Mouse (Mus musculus) C2C12 (cell line): ENCODE results near the gene Smarce1. TPM values are rescaled to one million over a fixed set of nuclear protein-coding genes. Genes with fewer than 3 reads are reported as not detected.
A peak's percentile ranks its signal among the peaks of the same experiment; 100 is the strongest.

Experiments used
- H3K27me3 ChIP-seq: one replicate; pipeline ENCODE4 v1.6.1; 2011; ENCODE audit not compliant: control insufficient read depth, insufficient read depth, insufficient read length
- H3K36me3 ChIP-seq: one replicate; pipeline ENCODE4 v1.6.1; 2011; ENCODE audit not compliant: control insufficient read depth, insufficient read depth
- H3K4me3 ChIP-seq: one replicate; pipeline ENCODE4 v1.5.1; 2011; ENCODE audit warnings: mild to moderate bottlenecking, control low read depth; ENCODE audit not compliant: poor library complexity, insufficient read depth, severe bottlenecking
- H3K79me2 ChIP-seq: one replicate; pipeline ENCODE4 v1.6.1; 2011; ENCODE audit not compliant: control insufficient read depth, insufficient read depth
- H3K79me3 ChIP-seq: one replicate; pipeline ENCODE4 v1.6.1; 2011; ENCODE audit warnings: low read depth, control low read depth
- H3ac ChIP-seq: one replicate; pipeline ENCODE3; 2011; ENCODE audit warnings: low read depth; ENCODE audit not compliant: control insufficient read depth, insufficient read length
- CEBPB ChIP-seq: IDR thresholded peaks from one replicate; pipeline ENCODE4 v1.6.1; 2011; ENCODE audit warnings: low read depth, mild to moderate bottlenecking, control low read depth, moderate library complexity
- CTCF ChIP-seq: IDR thresholded peaks from one replicate; pipeline ENCODE4 v1.5.1; 2011; ENCODE audit not compliant: control insufficient read depth, insufficient read depth, insufficient read length
- FOSL1 ChIP-seq: IDR thresholded peaks from one replicate; pipeline ENCODE4 v1.8.0; 2011; ENCODE audit warnings: mild to moderate bottlenecking, low read length; ENCODE audit not compliant: poor library complexity, insufficient read depth, severe bottlenecking
- MAX ChIP-seq: IDR thresholded peaks from one replicate; pipeline ENCODE4 v1.6.1; 2011; ENCODE audit warnings: mild to moderate bottlenecking, control low read depth
- MYOD1 ChIP-seq: IDR thresholded peaks from one replicate; pipeline ENCODE4 v1.6.1; 2011; ENCODE audit warnings: low read depth; ENCODE audit not compliant: control insufficient read depth, insufficient read length
- MYOG ChIP-seq: IDR thresholded peaks from one replicate; pipeline ENCODE4 v1.6.1; 2011; ENCODE audit not compliant: control insufficient read depth, insufficient read length; ENCODE audit errors: extremely low read depth
- USF1 ChIP-seq: IDR thresholded peaks from one replicate; pipeline ENCODE4 v1.6.1; 2011; ENCODE audit warnings: low read depth, mild to moderate bottlenecking, control low read depth, moderate library complexity
- polyA plus RNA-seq: library from polyadenylated mRNA; unstranded; fragments of >200 nt; fragmentation: generic; extraction: Trizol; gene quantifications from one replicate; pipeline ENCODE4 v1.2.1, GENCODE M21; 2012; ENCODE audit warnings: missing spikeins

Gene Smarce1
- polyA plus RNA-seq, 1 experiment: 103 TPM

DNA sequence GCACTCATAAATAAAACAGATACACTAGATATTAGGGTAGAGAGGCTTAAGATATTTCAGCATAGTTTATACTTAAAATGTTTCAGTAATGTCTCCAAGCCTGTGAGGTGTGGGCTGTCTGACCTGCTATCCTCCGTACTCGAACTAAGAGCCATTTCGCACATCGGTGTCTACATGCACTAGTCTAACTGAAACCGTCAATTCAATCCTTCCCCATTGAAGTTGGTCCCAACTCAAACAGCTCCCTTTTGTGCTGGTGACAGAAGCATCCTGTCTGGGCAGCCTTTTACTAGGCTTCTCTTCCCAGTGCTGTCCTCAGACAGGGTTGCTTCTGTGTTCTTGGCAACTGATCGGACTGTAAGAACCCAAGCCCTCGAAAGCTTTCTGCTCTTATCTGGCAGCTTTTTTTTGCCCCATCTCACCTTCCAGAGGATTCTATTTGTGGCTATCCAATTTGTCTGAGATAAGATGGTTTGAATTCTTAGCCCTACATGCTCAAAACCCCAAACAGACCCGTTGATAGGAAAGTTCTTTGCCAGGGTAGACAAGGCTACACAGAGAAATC is 22.6 kb downstream of the Smarce1 start:
- H3K27me3 ChIP-seq: no peaks in the 10 kb centered on the region
- no peaks in the 10 kb centered on the region for H3K79me2 ChIP-seq
- peaks cover 2% of the 10 kb centered on the region for H3K79me3 ChIP-seq
- peaks cover 38% of the 10 kb centered on the region for H3K36me3 ChIP-seq
- no peak overlapping the region for H3ac ChIP-seq
- no peak overlapping the region for H3K4me3 ChIP-seq
- TF ChIP-seq CEBPB (no peak), CTCF (no peak), MAX (no peak), MYOD1 (no peak), FOSL1 (no peak), USF1 (no peak), MYOG (no peak)

DNA sequence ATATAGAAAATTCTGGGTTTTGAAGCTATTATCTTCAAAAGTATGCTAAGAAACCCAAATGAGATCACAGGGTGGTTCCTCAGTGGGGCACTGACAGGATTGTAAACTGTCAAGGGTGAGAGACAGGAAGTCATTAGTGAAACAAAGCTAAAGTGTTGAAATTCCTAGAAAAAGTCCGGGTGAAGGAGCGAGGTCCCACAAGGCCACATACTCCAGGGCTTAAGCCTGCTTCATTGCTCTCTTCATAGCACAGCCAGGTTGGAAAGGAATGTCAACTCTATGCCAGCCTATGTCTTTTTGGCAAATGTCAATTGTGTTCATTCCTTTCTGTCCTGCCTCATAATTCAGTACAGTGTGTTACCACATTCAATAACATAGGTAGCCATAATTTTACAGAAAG is 23.4 kb downstream of the Smarce1 start:
- Histone ChIP-seq H3K4me3 (no peak overlapping the region), H3ac (no peak overlapping the region), H3K79me2 (no peaks in the 10 kb centered on the region), H3K36me3 (peaks cover 30% of the 10 kb centered on the region), H3K79me3 (peaks cover 2% of the 10 kb centered on the region), H3K27me3 (no peaks in the 10 kb centered on the region)
- no peak for TF ChIP-seq USF1
- TF ChIP-seq CTCF: no peak
- TF ChIP-seq MAX: no peak
- TF ChIP-seq CEBPB: no peak
- TF ChIP-seq MYOD1: no peak
- TF ChIP-seq FOSL1: no peak

DNA sequence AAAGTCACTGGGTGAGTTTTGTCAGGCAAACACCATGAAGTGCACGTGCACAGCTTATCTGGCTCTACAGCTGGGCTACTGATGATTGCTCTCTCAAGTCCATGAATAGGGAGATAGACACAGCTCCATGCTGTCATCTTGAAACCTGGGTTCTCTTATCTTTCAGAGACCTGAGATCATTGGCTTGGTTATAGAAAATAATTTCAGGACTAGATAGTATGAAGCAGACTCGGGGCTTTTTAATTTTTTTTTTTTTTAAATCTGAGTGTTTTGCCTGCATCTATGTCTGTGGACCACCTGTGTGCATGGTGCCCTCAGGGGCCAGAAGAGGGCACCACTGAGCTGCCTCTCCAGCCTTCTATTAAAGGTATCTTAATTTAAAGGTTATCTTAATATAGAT is 23.9 kb downstream of the Smarce1 start:
- TF ChIP-seq CTCF: no peak
- no peak for TF ChIP-seq CEBPB
- no peak for TF ChIP-seq FOSL1
- no peak for TF ChIP-seq MYOD1
- no peak for TF ChIP-seq USF1
- Histone ChIP-seq H3K36me3 (peaks cover 25% of the 10 kb centered on the region), H3K79me3 (peaks cover 2% of the 10 kb centered on the region), H3K79me2 (no peaks in the 10 kb centered on the region), H3ac (no peak overlapping the region), H3K27me3 (no peaks in the 10 kb centered on the region), H3K4me3 (no peak overlapping the region)

DNA sequence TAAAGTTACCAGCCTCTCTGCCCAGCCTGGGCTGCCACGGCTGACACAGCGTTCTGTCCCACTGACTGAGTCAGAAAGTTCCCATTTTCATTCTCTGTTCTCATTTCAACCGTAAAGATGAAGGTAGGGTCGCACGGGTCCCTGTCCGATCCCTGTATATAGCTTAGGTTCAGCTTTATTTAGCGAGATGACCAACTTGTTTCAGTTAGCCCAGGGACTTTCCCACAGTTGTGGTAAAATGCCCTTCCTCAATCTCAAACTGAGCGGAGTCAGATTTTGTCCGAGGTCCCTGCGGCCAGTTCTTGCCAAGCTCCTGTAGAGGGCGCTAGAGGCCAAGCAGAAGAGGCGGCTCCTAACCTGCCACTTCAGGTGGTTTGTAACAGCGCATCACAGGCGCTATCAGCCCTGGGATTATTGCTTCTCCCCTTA is 41.6 kb downstream of the Smarce1 start:
- H3K79me3 ChIP-seq: no peaks in the 10 kb centered on the region
- no peak overlapping the region for H3ac ChIP-seq
- no peaks in the 10 kb centered on the region for H3K79me2 ChIP-seq
- H3K27me3 ChIP-seq: peaks cover 52% of the 10 kb centered on the region
- TF ChIP-seq CTCF (peak; percentile 29), MYOG (no peak)
- no peak overlapping the region for H3K4me3 ChIP-seq
- H3K36me3 ChIP-seq: no peaks in the 10 kb centered on the region

DNA sequence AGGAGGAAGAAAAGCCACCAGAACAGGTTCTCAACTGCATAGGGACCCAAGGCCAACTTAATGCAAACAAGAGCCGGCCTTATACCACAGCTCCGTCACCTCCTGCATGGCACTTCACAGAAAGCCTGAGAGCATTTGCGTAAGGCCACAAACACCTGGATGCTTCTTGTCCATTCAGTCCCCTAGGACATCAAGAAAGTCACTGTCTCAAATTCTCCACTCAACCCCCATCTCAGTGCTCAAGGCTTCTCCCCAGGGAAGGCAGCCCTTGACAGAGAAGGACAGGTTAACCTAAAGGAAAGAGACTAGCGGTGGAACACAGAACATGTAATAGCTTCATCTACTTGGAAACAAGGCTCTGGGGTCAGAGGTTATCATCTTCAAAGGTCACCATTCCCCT is 43.5 kb downstream of the Smarce1 start:
- Histone ChIP-seq H3K27me3 (peaks cover 61% of the 10 kb centered on the region), H3K79me3 (no peaks in the 10 kb centered on the region), H3K4me3 (no peak overlapping the region), H3K79me2 (no peaks in the 10 kb centered on the region), H3K36me3 (no peaks in the 10 kb centered on the region), H3ac (no peak overlapping the region)
- TF ChIP-seq FOSL1: no peak
- no peak for TF ChIP-seq CTCF
- no peak for TF ChIP-seq MYOG
- no peak for TF ChIP-seq CEBPB
- TF ChIP-seq MYOD1: no peak
- TF ChIP-seq MAX: no peak
- TF ChIP-seq USF1: no peak

DNA sequence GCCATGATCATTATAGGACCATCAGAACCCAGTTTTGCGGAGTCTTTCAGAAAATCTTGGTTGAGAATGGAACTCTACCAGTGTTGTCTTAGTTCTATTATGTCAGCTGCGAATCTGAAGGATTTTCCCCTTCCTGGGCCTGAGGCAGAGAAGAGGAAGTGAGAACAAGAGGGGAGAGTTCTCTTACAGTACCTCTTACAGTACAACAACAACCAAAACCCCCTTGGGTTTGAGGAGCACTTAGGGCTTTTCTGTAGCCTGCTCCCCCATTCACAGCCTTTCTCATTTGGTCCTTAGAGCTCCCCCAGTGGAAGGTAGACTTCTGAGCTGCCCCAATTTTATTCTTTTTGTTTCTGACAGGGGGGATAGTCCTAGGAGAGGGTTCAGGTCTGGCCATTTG is 44.0 kb downstream of the Smarce1 start:
- Histone ChIP-seq H3K36me3 (no peaks in the 10 kb centered on the region), H3K79me3 (no peaks in the 10 kb centered on the region), H3ac (no peak overlapping the region), H3K27me3 (peaks cover 66% of the 10 kb centered on the region), H3K4me3 (no peak overlapping the region), H3K79me2 (no peaks in the 10 kb centered on the region)
- TF ChIP-seq USF1: no peak
- no peak for TF ChIP-seq CTCF
- no peak for TF ChIP-seq MYOG
- no peak for TF ChIP-seq CEBPB
- no peak for TF ChIP-seq FOSL1
- TF ChIP-seq MAX: no peak
- TF ChIP-seq MYOD1: no peak
